Mouse (Mus musculus) CH12.LX (cell line): ENCODE measurements around the gene Fxyd5. TPM values are rescaled to one million over a fixed set of nuclear protein-coding genes. Genes with fewer than 3 reads are reported as not detected.

ENCODE experiments used
- DNase-seq: peaks from one replicate; pipeline ENCODE4 v3.0.0-alpha.2; 2013; ENCODE audit errors: extremely low read depth
- H3K27ac ChIP-seq: 2 replicates; pipeline ENCODE4 v1.5.1; 2012; ENCODE audit warnings: low read depth, mild to moderate bottlenecking, control low read depth, moderate library complexity; ENCODE audit not compliant: insufficient read depth
- H3K27me3 ChIP-seq: replicated peaks from 2 replicates; pipeline ENCODE3; 2012; ENCODE audit warnings: inconsistent platforms
- H3K36me3 ChIP-seq, 2 experiments: replicated peaks in 1 of 2; 2 replicates each; pipeline versions ENCODE3 to v1.6.1; 2012; ENCODE audit warnings: inconsistent platforms in 1 of 2, low read length in 1 of 2, mild to moderate bottlenecking in 1 of 2, mixed read lengths in 1 of 2, moderate library complexity in 1 of 2; ENCODE audit not compliant: control insufficient read depth in 1 of 2, insufficient read depth in 1 of 2
- H3K4me1 ChIP-seq, 2 experiments: 2 replicates each; pipeline ENCODE4 v1.6.1; 2012; ENCODE audit warnings: inconsistent platforms in 1 of 2, moderate library complexity in 1 of 2; ENCODE audit not compliant: insufficient read depth in 2 of 2, control insufficient read depth in 1 of 2
- H3K4me2 ChIP-seq: 2 replicates; pipeline ENCODE4 v1.6.1; 2012; ENCODE audit warnings: low read depth, mild to moderate bottlenecking, control low read depth; ENCODE audit not compliant: poor library complexity, insufficient read depth, severe bottlenecking
- H3K4me3 ChIP-seq, 3 experiments: fragments of 150-350 bp in 1 of 3; sonication (generic) in 1 of 3; replicated peaks in 1 of 3; 2 replicates each; pipeline versions ENCODE3 to v1.5.1; 2011 to 2012; ENCODE audit warnings: low read depth in 2 of 3, low read length in 2 of 3, mild to moderate bottlenecking in 2 of 3, moderate library complexity in 2 of 3, control low read depth in 1 of 3, improper control_type of control experiment in 1 of 3, inconsistent platforms in 1 of 3, mixed read lengths in 1 of 3; ENCODE audit not compliant: poor library complexity in 1 of 3
- H3K79me2 ChIP-seq: replicated peaks from 2 replicates; pipeline ENCODE4 v1.6.1; 2012; ENCODE audit warnings: mild to moderate bottlenecking, moderate library complexity; ENCODE audit not compliant: control insufficient read depth, poor library complexity, insufficient read depth, severe bottlenecking; ENCODE audit errors: extremely low read depth
- H3K9ac ChIP-seq: 2 replicates; pipeline ENCODE4 v1.6.1; 2012; ENCODE audit warnings: low read depth, mild to moderate bottlenecking, control low read depth, moderate library complexity; ENCODE audit not compliant: insufficient read depth
- H3K9me3 ChIP-seq: replicated peaks from 2 replicates; pipeline ENCODE3; 2012; ENCODE audit warnings: low read length, inconsistent platforms, mixed read lengths
- CHD1 ChIP-seq: IDR thresholded peaks from 2 replicates; pipeline ENCODE4 v1.6.1; 2012; ENCODE audit warnings: low read depth, low read length, improper control_type of control experiment, inconsistent platforms
- CHD2 ChIP-seq: IDR thresholded peaks from 2 replicates; pipeline ENCODE4 v1.6.1; 2011; ENCODE audit warnings: low read length, improper control_type of control experiment
- CTCF ChIP-seq, 2 experiments: IDR thresholded peaks in 1 of 2; conservative IDR thresholded peaks in 1 of 2; 2 replicates each; pipeline ENCODE4 v1.5.1; 2011 to 2012; ENCODE audit warnings: low read depth in 2 of 2, low read length in 2 of 2, improper control_type of control experiment in 1 of 2, inconsistent platforms in 1 of 2, mild to moderate bottlenecking in 1 of 2, moderate library complexity in 1 of 2
- ELF1 ChIP-seq: IDR thresholded peaks from 2 replicates; pipeline ENCODE4 v1.6.1; 2014; ENCODE audit warnings: low read depth, mild to moderate bottlenecking, inconsistent platforms, low read length, improper control_type of control experiment
- EP300 ChIP-seq: IDR thresholded peaks from 2 replicates; pipeline ENCODE4 v1.6.1; 2011; ENCODE audit warnings: low read length, improper control_type of control experiment
- ETS1 ChIP-seq: conservative IDR thresholded peaks from 2 replicates; pipeline ENCODE4 v1.6.1; 2012; ENCODE audit warnings: low read depth, mild to moderate bottlenecking, inconsistent platforms, low read length, improper control_type of control experiment, moderate library complexity
- HCFC1 ChIP-seq: IDR thresholded peaks from 2 replicates; pipeline ENCODE4 v1.6.1; 2012; ENCODE audit warnings: low read depth, mild to moderate bottlenecking, inconsistent platforms, low read length, improper control_type of control experiment
- IRF4 ChIP-seq: IDR thresholded peaks from 2 replicates; pipeline ENCODE4 v1.6.1; 2014; ENCODE audit warnings: low read depth, mild to moderate bottlenecking, inconsistent platforms, low read length, improper control_type of control experiment
- JUND ChIP-seq: conservative IDR thresholded peaks from 2 replicates; pipeline ENCODE4 v1.6.1; 2011; ENCODE audit warnings: low read depth, low read length, improper control_type of control experiment
- KAT2A ChIP-seq: IDR thresholded peaks from 2 replicates; pipeline ENCODE4 v1.6.1; 2012; ENCODE audit warnings: low read length, improper control_type of control experiment, inconsistent platforms; ENCODE audit not compliant: insufficient replicate concordance
- MAZ ChIP-seq: IDR thresholded peaks from 2 replicates; pipeline ENCODE4 v1.6.1; 2012; ENCODE audit warnings: low read depth, mild to moderate bottlenecking, inconsistent platforms, low read length, improper control_type of control experiment, moderate library complexity
- MYC ChIP-seq: IDR thresholded peaks from 2 replicates; pipeline ENCODE4 v1.6.1; 2011; ENCODE audit warnings: low read depth, mild to moderate bottlenecking, improper control_type of control experiment, low read length
- POLR2A ChIP-seq: IDR thresholded peaks from 2 replicates; pipeline ENCODE4 v1.6.1; 2011; ENCODE audit warnings: low read depth, mild to moderate bottlenecking, improper control_type of control experiment, low read length
- RAD21 ChIP-seq: IDR thresholded peaks from 2 replicates; pipeline ENCODE4 v1.6.1; 2011; ENCODE audit warnings: low read depth, mild to moderate bottlenecking, low read length, improper control_type of control experiment, moderate library complexity
- SIN3A ChIP-seq: IDR thresholded peaks from 2 replicates; pipeline ENCODE4 v1.6.1; 2012; ENCODE audit warnings: low read length, improper control_type of control experiment, inconsistent platforms
- SMC3 ChIP-seq: IDR thresholded peaks from 2 replicates; pipeline ENCODE4 v1.6.1; 2011; ENCODE audit warnings: low read depth, low read length, improper control_type of control experiment
- TCF12 ChIP-seq: IDR thresholded peaks from 2 replicates; pipeline ENCODE4 v1.6.1; 2014; ENCODE audit warnings: low read depth, mild to moderate bottlenecking, inconsistent platforms, low read length, improper control_type of control experiment
- USF1 ChIP-seq: IDR thresholded peaks from 2 replicates; pipeline ENCODE4 v1.6.1; 2014; ENCODE audit warnings: low read depth, mild to moderate bottlenecking, inconsistent platforms, low read length, improper control_type of control experiment
- USF2 ChIP-seq: conservative IDR thresholded peaks from 2 replicates; pipeline ENCODE4 v1.6.1; 2011; ENCODE audit warnings: low read depth, low read length, improper control_type of control experiment
- ZC3H11A ChIP-seq: IDR thresholded peaks from 2 replicates; pipeline ENCODE4 v1.6.1; 2012; ENCODE audit warnings: low read depth, mild to moderate bottlenecking, inconsistent platforms, low read length, improper control_type of control experiment
- ZKSCAN1 ChIP-seq: IDR thresholded peaks from 2 replicates; pipeline ENCODE4 v1.6.1; 2012; ENCODE audit warnings: low read depth, inconsistent platforms, low read length, improper control_type of control experiment, borderline replicate concordance
- dilution Hi-C: fragments of 300-500 bp; cut with MboI; formaldehyde crosslinking; loops from 2 replicates; pipeline ENCODE4 v1.14.3; 2020; ENCODE audit warnings: low sequenced_read_pairs; ENCODE audit not compliant: extremely low pct_unique_long_range_greater_than_20kb, extremely low pct_ligation_motif_present
- in situ Hi-C: fragments of 300-500 bp; cut with MboI; formaldehyde crosslinking; loops from 3 replicates; pipeline ENCODE4 v1.14.3; 2019; ENCODE audit warnings: low sequenced_read_pairs, low pct_ligation_motif_present, low pct_unique_long_range_greater_than_20kb, mixed read lengths
- polyA plus RNA-seq: library from polyadenylated mRNA; unstranded; fragments of >175 nt; gene quantifications from 2 replicates; pipeline ENCODE4 v1.2.1, GENCODE M21; 2012; ENCODE audit warnings: low read depth; ENCODE audit not compliant: insufficient read length
- total RNA-seq, 2 experiments: library from RNA; depleted of rRNA; stranded (reverse); fragments of 300-350 nt in 1 of 2; fragments of >200 nt in 1 of 2; gene quantifications; 2 replicates each; pipeline ENCODE4 v1.2.3; 2012 to 2014

Fxyd5 gene
- total and polyA plus RNA-seq, 3 experiments, result 43.8 to 124 (median 71.6) TPM

GRCm38 (mm10) chr7:31074061-31074712 lies 31.9 kb upstream of the Fxyd5 start:
- Histone ChIP-seq H3K27ac (no peak overlapping the region), H3K4me2 (no peak overlapping the region), H3K27me3 (peaks cover 39% of the 10 kb centered on the region), H3K4me3 (no peak overlapping the region), H3K36me3 (no peaks in the 10 kb centered on the region), H3K79me2 (no peaks in the 10 kb centered on the region), H3K9me3 (peaks cover 4% of the 10 kb centered on the region), H3K9ac (no peak overlapping the region), H3K4me1 (no peaks in the 10 kb centered on the region)
- no peak for DNase-seq
- in situ Hi-C loops (no loop called here), dilution Hi-C loops (no loop called here)
- TF ChIP-seq MYC (no peak), USF1 (no peak), TCF12 (no peak), SMC3 (no peak), ETS1 (no peak), POLR2A (no peak), JUND (no peak), IRF4 (no peak), HCFC1 (no peak), ZKSCAN1 (no peak), SIN3A (no peak), CHD2 (no peak)

GRCm38 (mm10) chr7:31073546-31073945 lies 31.3 kb upstream of the Fxyd5 start:
- no peak overlapping the region for H3K27ac ChIP-seq
- H3K9me3 ChIP-seq, result peaks cover 4% of the 10 kb centered on the region
- dilution Hi-C loops, result no loop called here
- no peaks in the 10 kb centered on the region for H3K79me2 ChIP-seq
- H3K4me1 ChIP-seq, result no peaks in the 10 kb centered on the region
- H3K4me2 ChIP-seq, result no peak overlapping the region
- TF ChIP-seq EP300, result no peak
- no peak for TF ChIP-seq MAZ
- no peak for TF ChIP-seq CTCF (conservative IDR thresholded peaks at IDR 0.05 in 1 of 2, IDR thresholded peaks at IDR 0.05 in 1 of 2; ENCODE audit: low read depth in 2 of 2, low read length in 2 of 2)
- TF ChIP-seq CHD1, result no peak
- TF ChIP-seq ZC3H11A, result no peak
- TF ChIP-seq SMC3, result no peak
- TF ChIP-seq USF2, result no peak
- no peak for TF ChIP-seq JUND
- TF ChIP-seq ELF1, result no peak
- TF ChIP-seq MYC, result no peak
- TF ChIP-seq ZKSCAN1, result no peak
- no peak for TF ChIP-seq HCFC1
- no peak for TF ChIP-seq POLR2A
- TF ChIP-seq USF1, result no peak
- TF ChIP-seq RAD21, result no peak
- no peak for TF ChIP-seq KAT2A
- peaks cover 45% of the 10 kb centered on the region for H3K27me3 ChIP-seq
- DNase-seq, result no peak
- no peak overlapping the region for H3K9ac ChIP-seq
- no peaks in the 10 kb centered on the region for H3K36me3 ChIP-seq
- H3K4me3 ChIP-seq, result no peak overlapping the region
- in situ Hi-C loops, result no loop called here
